Mouse (Mus musculus): ENCODE measurements around the gene Npdc1. TPM values are rescaled to one million over a fixed set of nuclear protein-coding genes. Genes with fewer than 3 reads are reported as not detected.

The Npdc1 gene
- 47.7 and 60.0 TPM in 2 replicates for polyA plus RNA-seq (2016; fragmentation: Nextera tagmentation; extraction: Ambion mirVana)

- Histone ChIP-seq H3K27ac (no peak within 1 kb of the TSS), H3K9me3 (no peaks in the 10 kb centered on the region), H3K36me3 (no peaks in the 10 kb centered on the region), H3K27me3 (peaks cover 100% of the 10 kb centered on the region), H3K4me3 (no peak within 1 kb of the TSS), H3K9ac (no peak within 1 kb of the TSS), H3K4me1 (peaks cover 19% of the 10 kb centered on the region; the same call in 1 of the 2 replicates), H3K4me2 (replicated peaks) (no peak within 1 kb of the TSS)
- WGBS = 61% methylated on average over 8 of the region's 8 CpGs
- ATAC-seq (ENCODE audit: insufficient number of reproducible peaks, insufficient read depth, low FRiP score, low TSS enrichment) = no peak
These were observed at the start of gene Npdc1 for GRCm38 (mm10) chr2:25399051-25399450. Npdc1 (plus strand) TSS chr2:25399351.

GRCm38 (mm10) chr2:25349499-25349898, 49.7 kb upstream of the Npdc1 start:
- WGBS = 93% methylated on average over 4 of the region's 4 CpGs
- Histone ChIP-seq H3K27me3 (no peaks in the 10 kb centered on the region), H3K9me3 (no peaks in the 10 kb centered on the region), H3K36me3 (peaks cover 87% of the 10 kb centered on the region), H3K4me2 (replicated peaks) (no peak overlapping the region), H3K4me3 (no peak overlapping the region), H3K9ac (no peak overlapping the region), H3K27ac (no peak overlapping the region), H3K4me1 (no peaks in the 10 kb centered on the region)
- no peak for ATAC-seq (ENCODE audit: insufficient number of reproducible peaks, insufficient read depth, low FRiP score, low TSS enrichment)

DNA sequence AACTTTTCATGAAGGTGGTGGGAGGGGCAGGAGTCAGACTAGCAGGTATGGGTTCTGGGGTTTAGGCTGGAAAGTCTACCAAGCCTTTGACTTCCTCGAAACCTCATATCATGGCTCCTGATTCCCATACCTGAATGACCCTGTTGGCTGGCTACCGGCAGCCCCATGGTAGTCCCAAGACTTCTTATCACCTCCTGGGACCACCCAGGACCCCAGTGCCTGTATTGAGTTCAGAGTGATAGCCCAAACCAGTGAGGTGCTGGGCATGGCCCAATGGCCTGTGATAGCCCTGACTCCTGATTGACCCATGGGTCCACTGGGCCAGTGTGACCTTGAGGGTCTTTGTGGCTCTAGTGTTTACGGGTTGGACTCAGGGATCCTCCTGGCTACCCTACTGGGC, 48.5 kb upstream of the Npdc1 start:
- Histone ChIP-seq H3K9ac (no peak overlapping the region), H3K4me1 (peaks cover 7% of the 10 kb centered on the region), H3K36me3 (peaks cover 75% of the 10 kb centered on the region), H3K4me3 (no peak overlapping the region), H3K4me2 (replicated peaks) (no peak overlapping the region), H3K9me3 (no peaks in the 10 kb centered on the region), H3K27me3 (no peaks in the 10 kb centered on the region), H3K27ac (no peak overlapping the region)
- ATAC-seq (ENCODE audit: insufficient number of reproducible peaks, insufficient read depth, low FRiP score, low TSS enrichment) = no peak
- 95% methylated on average over 3 of the region's 3 CpGs for WGBS

DNA sequence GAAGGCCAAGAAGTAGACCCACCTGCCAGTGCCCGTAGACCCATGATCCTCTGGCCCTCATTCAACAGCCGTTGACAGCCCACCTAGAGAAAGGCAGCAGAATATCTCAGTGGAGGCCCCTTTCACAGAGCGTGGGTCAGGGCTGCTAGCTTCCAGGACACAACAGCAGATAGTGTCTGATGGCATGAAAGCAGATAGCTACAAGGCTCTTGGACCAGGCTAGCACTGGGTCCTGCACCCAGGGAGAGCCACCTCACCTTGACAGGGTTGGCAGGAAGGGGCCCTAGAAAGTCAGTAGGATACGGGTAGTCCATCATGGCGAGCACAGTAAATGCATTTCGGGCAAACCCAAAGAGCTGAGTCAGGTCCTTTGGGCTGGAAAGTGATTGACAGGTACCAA, 44.9 kb upstream of the Npdc1 start:
- Histone ChIP-seq H3K27me3 (no peaks in the 10 kb centered on the region), H3K4me2 (replicated peaks) (no peak overlapping the region), H3K4me3 (no peak overlapping the region), H3K4me1 (peaks cover 15% of the 10 kb centered on the region), H3K9me3 (no peaks in the 10 kb centered on the region), H3K36me3 (peaks cover 43% of the 10 kb centered on the region), H3K9ac (no peak overlapping the region), H3K27ac (no peak overlapping the region)
- no peak for ATAC-seq (ENCODE audit: insufficient number of reproducible peaks, insufficient read depth, low FRiP score, low TSS enrichment)
- 82% methylated on average over 6 of the region's 6 CpGs for WGBS

GRCm38 (mm10) chr2:25355419-25356066, 43.6 kb upstream of the Npdc1 start:
- H3K27ac ChIP-seq = no peak overlapping the region
- ATAC-seq (ENCODE audit: insufficient number of reproducible peaks, insufficient read depth, low FRiP score, low TSS enrichment) = no peak

GRCm38 (mm10) chr2:25356208-25357079, 42.7 kb upstream of the Npdc1 start, which contains the start of gene Dpp7:
Dpp7 (minus strand) TSS chr2:25356359.
- peak; percentile 80 for ATAC-seq (ENCODE audit: insufficient number of reproducible peaks, insufficient read depth, low FRiP score, low TSS enrichment)
- 4% methylated on average over 13 of the region's 13 CpGs for WGBS
- H3K36me3 ChIP-seq = peaks cover 21% of the 10 kb centered on the region
- H3K4me3 ChIP-seq = peak within 1 kb of the TSS; percentile 55
- no peaks in the 10 kb centered on the region for H3K9me3 ChIP-seq
- peak within 1 kb of the TSS; percentile 40 for H3K9ac ChIP-seq
- no peaks in the 10 kb centered on the region for H3K27me3 ChIP-seq
- H3K4me1 ChIP-seq = peaks cover 15% of the 10 kb centered on the region
- H3K27ac ChIP-seq = no peak within 1 kb of the TSS
- peak within 1 kb of the TSS; percentile 79 for H3K4me2 ChIP-seq (replicated peaks)

More at GRCm38 (mm10) chr2:25355419-25356066, 43.6 kb upstream of the Npdc1 start:
- peak overlapping the region; percentile 79 for H3K4me2 ChIP-seq (replicated peaks)
- no peaks in the 10 kb centered on the region for H3K27me3 ChIP-seq
- H3K4me1 ChIP-seq = peaks cover 15% of the 10 kb centered on the region
- H3K36me3 ChIP-seq = peaks cover 30% of the 10 kb centered on the region
- WGBS = 39% methylated on average over 18 of the region's 18 CpGs
- H3K4me3 ChIP-seq = peak overlapping the region; percentile 55
- H3K9ac ChIP-seq = 0 out of 2 replicates have a peak overlapping the region, but pooled peaks have one; percentile 40
- no peaks in the 10 kb centered on the region for H3K9me3 ChIP-seq

- Histone ChIP-seq H3K9ac (no peak overlapping the region), H3K36me3 (no peaks in the 10 kb centered on the region), H3K9me3 (no peaks in the 10 kb centered on the region), H3K4me2 (replicated peaks) (no peak overlapping the region), H3K27me3 (peaks cover 26% of the 10 kb centered on the region), H3K4me1 (peaks cover 16% of the 10 kb centered on the region), H3K27ac (no peak overlapping the region), H3K4me3 (no peak overlapping the region)
- ATAC-seq (ENCODE audit: insufficient number of reproducible peaks, insufficient read depth, low FRiP score, low TSS enrichment) = no peak
- WGBS = 79% methylated on average over 4 of the region's 4 CpGs
These were observed 39.3 kb upstream of the Npdc1 start for GRCm38 (mm10) chr2:25359848-25360247.

DNA sequence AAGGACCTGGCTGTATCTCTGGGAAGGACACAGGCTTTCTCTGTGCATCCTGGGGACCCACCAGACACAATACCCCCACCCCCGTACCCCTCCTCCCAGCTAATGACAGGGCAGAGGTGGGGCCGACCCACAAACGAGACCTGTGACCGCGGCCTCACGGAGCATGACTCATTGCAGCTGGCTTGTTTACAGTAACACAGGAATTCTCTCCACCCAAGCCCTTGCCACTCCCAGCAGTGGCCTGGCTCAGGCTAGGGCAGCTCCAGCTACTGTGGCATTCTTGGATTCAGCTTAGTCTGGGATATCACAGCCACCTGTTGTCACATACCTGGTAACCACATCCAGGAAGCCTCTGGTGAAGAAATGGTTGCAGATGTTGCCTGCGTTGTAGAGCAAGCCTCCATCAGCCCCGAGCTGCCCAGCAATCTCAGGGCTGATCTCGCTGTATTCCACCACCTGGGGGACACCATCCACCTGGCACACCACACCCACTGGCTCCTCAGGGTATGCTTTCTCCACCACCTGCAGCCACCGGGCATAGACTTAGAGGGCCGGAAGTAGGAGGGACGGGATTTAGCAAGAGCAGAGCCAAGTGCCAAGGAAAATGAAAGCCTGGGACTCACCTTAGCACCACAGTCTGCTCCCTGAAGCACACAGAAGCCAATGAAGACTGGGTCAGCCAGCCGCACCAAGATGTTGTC, 35.5 kb upstream of the Npdc1 start:
- H3K4me3 ChIP-seq = no peak overlapping the region
- H3K4me1 ChIP-seq = peaks cover 5% of the 10 kb centered on the region; the same call in 1 of the 2 replicates
- H3K27ac ChIP-seq = no peak overlapping the region
- ATAC-seq (ENCODE audit: insufficient number of reproducible peaks, insufficient read depth, low FRiP score, low TSS enrichment) = no peak
- H3K9ac ChIP-seq = no peak overlapping the region
- 57% methylated on average over 13 of the region's 13 CpGs for WGBS
- no peaks in the 10 kb centered on the region for H3K36me3 ChIP-seq
- no peak overlapping the region for H3K4me2 ChIP-seq (replicated peaks)
- no peaks in the 10 kb centered on the region for H3K9me3 ChIP-seq
- peaks cover 43% of the 10 kb centered on the region for H3K27me3 ChIP-seq

- H3K4me3 ChIP-seq = peak overlapping the region; percentile 54; the same call in 1 of the 2 replicates
- peaks cover 5% of the 10 kb centered on the region; the same call in 1 of the 2 replicates for H3K4me1 ChIP-seq
- no peak overlapping the region for H3K9ac ChIP-seq
- no peaks in the 10 kb centered on the region for H3K36me3 ChIP-seq
- H3K27ac ChIP-seq = no peak overlapping the region
- no peaks in the 10 kb centered on the region for H3K9me3 ChIP-seq
- peak overlapping the region; percentile 99; the same call in 1 of the 2 replicates for H3K4me2 ChIP-seq (replicated peaks)
- H3K27me3 ChIP-seq = peaks cover 43% of the 10 kb centered on the region
- no peak for ATAC-seq (ENCODE audit: insufficient number of reproducible peaks, insufficient read depth, low FRiP score, low TSS enrichment)
- WGBS = 85% methylated on average over 4 of the region's 4 CpGs
These were observed 34.8 kb upstream of the Npdc1 start for GRCm38 (mm10) chr2:25364313-25364712.

DNA sequence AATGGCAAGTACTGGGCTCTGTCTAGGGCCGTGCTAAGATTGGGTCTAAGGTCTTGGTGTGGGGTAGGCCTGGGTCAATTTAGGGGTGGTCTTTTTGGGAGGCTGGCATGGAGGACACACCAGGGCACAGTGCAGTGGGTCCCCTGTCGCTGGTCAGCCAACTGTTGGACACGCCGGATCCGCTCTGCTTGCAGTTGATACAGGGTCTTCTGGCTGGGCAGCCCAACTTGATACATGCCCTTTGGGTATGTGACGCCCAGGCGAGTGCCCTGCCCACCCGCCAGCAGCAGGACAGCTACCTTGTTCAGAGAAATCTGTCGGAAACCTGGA, 34.4 kb upstream of the Npdc1 start:
- Histone ChIP-seq H3K4me2 (replicated peaks) (peak overlapping the region; percentile 99), H3K9me3 (no peaks in the 10 kb centered on the region), H3K36me3 (no peaks in the 10 kb centered on the region), H3K4me1 (peaks cover 5% of the 10 kb centered on the region; the same call in 1 of the 2 replicates), H3K27me3 (peaks cover 43% of the 10 kb centered on the region), H3K4me3 (peak overlapping the region; percentile 54), H3K27ac (no peak overlapping the region), H3K9ac (peak overlapping the region; percentile 69)
- no peak; the same call in 1 of the 2 replicates for ATAC-seq (ENCODE audit: insufficient number of reproducible peaks, insufficient read depth, low FRiP score, low TSS enrichment)
- WGBS = 24% methylated on average over 9 of the region's 9 CpGs

DNA sequence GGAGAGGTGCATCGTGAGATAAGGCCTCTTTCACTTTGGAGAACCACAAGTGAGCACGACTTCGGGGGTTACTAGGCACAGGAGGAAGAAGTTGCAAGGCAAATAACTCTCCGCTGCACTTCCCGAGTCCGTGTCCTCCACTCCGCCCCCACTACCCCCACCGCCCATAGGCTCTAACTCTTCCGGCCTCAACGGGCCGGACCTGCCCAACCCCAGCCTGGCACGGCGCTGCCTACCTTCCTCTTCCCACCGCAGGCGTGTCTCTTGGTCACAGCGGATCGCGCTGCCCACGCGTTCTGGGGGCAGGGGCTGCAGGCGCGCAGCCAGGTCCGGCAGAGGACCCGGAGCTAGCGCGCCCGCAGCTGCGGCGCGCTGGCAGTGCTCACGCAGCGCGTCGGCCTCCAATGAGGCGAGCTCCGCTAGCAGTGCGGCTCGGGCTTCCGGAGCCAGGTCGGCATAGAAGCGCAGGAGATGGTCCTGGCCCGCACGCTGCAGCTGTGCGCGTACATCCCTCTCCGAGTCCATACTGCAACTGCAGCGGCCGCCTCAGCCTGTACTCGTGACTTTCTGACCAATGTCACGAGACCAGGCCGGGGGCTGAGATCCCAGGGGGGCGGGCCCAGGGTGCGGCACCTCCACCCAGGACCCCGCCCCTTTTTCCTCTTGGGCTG, 33.9 kb upstream of the Npdc1 start, which contains the start of gene Uap1l1:
Gene Uap1l1 (minus strand): TSS at position 592 of the 671 bp plus-strand sequence.
- ATAC-seq (ENCODE audit: insufficient number of reproducible peaks, insufficient read depth, low FRiP score, low TSS enrichment) = peak; percentile 48
- H3K4me3 ChIP-seq = peak within 1 kb of the TSS; percentile 54
- H3K4me2 ChIP-seq (replicated peaks) = peak within 1 kb of the TSS; percentile 99

More for the DNA sequence above, 33.9 kb upstream of the Npdc1 start, which contains the start of gene Uap1l1:
- Histone ChIP-seq H3K27me3 (peaks cover 43% of the 10 kb centered on the region), H3K9ac (peak within 1 kb of the TSS; percentile 69), H3K27ac (no peak within 1 kb of the TSS), H3K36me3 (no peaks in the 10 kb centered on the region), H3K9me3 (no peaks in the 10 kb centered on the region), H3K4me1 (peaks cover 5% of the 10 kb centered on the region; the same call in 1 of the 2 replicates)
- WGBS = 1% methylated on average over 54 of the region's 54 CpGs
